Mouse (Mus musculus) kidney, embryonic 14.5 days (tissue): ENCODE results near the gene Trim30a. TPM values are rescaled to one million over a fixed set of nuclear protein-coding genes. Genes with fewer than 3 reads are reported as not detected.
A peak's percentile ranks its signal among the peaks of the same experiment; 100 is the strongest.
"Not testable (repeated sequence)": the region's sequence is repeated elsewhere in the genome, so short reads cannot be mapped to it uniquely, and the experiment has no call there.

Experiments used
- ATAC-seq: fragments of 200-750 bp; cut with Nextera tagmentation; 2 replicates; pipeline ENCODE4 v1.8.0; 2017; ENCODE audit warnings: moderate number of reproducible peaks, mild to moderate bottlenecking, moderate TSS enrichment, moderate library complexity; ENCODE audit not compliant: low FRiP score, low TSS enrichment
- H3K27ac ChIP-seq: fragments of 300-500 bp; sonication (generic); 2 replicates; pipeline ENCODE4 v1.5.1; 2014; ENCODE audit warnings: low read depth, mild to moderate bottlenecking, low read length, moderate library complexity, mixed read lengths
- H3K27me3 ChIP-seq: fragments of 300-500 bp; sonication (generic); 2 replicates; pipeline ENCODE4 v1.6.1; 2014; ENCODE audit warnings: mild to moderate bottlenecking, low read length; ENCODE audit not compliant: control insufficient read depth, insufficient read depth
- H3K36me3 ChIP-seq: fragments of 300-500 bp; sonication (generic); 2 replicates; pipeline ENCODE4 v1.6.1; 2014; ENCODE audit warnings: low read length, mixed read lengths; ENCODE audit not compliant: control insufficient read depth, insufficient read depth
- H3K4me1 ChIP-seq: fragments of 300-500 bp; sonication (generic); 2 replicates; pipeline ENCODE4 v1.6.1; 2014; ENCODE audit warnings: low read length, mixed read lengths; ENCODE audit not compliant: control insufficient read depth, insufficient read depth
- H3K4me2 ChIP-seq: fragments of 300-500 bp; sonication (generic); replicated peaks from 2 replicates; pipeline ENCODE4 v1.6.1; 2014; ENCODE audit warnings: low read depth, mild to moderate bottlenecking, low read length
- H3K4me3 ChIP-seq: fragments of 300-500 bp; sonication (generic); 2 replicates; pipeline ENCODE4 v1.5.1; 2014; ENCODE audit warnings: mild to moderate bottlenecking, low read length
- H3K9ac ChIP-seq: fragments of 300-500 bp; sonication (generic); 2 replicates; pipeline ENCODE4 v1.6.1; 2014; ENCODE audit warnings: low read depth, mild to moderate bottlenecking, low read length, moderate library complexity
- H3K9me3 ChIP-seq: fragments of 300-500 bp; sonication (generic); 2 replicates; pipeline ENCODE4 v1.6.1; 2016; ENCODE audit warnings: low read length; ENCODE audit not compliant: control insufficient read depth
- WGBS: fragments of 180-500 bp; shearing (Covaris S2); extraction: QIAGEN DNeasy Blood & Tissue Kit; methylation state at CpG from one replicate; pipeline ENCODE4 v1.1.7; 2014; 5-methylcytosine and 5-hydroxymethylcytosine counted together
- polyA plus RNA-seq: library from polyadenylated mRNA; unstranded; fragments of >200 nt; fragmentation: Nextera tagmentation; extraction: Ambion mirVana; gene quantifications from 2 replicates; pipeline ENCODE4 v1.2.1, GENCODE M21; 2014

Trim30a gene
- 1.0 and 1.3 TPM in 2 replicates for polyA plus RNA-seq

GRCm38 (mm10) chr7:104465065-104465744 is at the start of gene Trim30a:
Gene Trim30a, minus strand, starts transcription at chr7:104465193.
- Histone ChIP-seq H3K4me3 (no peak within 1 kb of the TSS), H3K9ac (no peak within 1 kb of the TSS), H3K27ac (no peak within 1 kb of the TSS), H3K27me3 (no peaks in the 10 kb centered on the region), H3K4me1 (no peaks in the 10 kb centered on the region), H3K4me2 (no peak within 1 kb of the TSS), H3K9me3 (no peaks in the 10 kb centered on the region), H3K36me3 (no peaks in the 10 kb centered on the region)
- 64% methylated on average over 3 of the region's 3 CpGs for WGBS
- ATAC-seq, result peak; percentile 77; the same call in 1 of the 2 replicates

- H3K27ac ChIP-seq, H3K9me3 ChIP-seq, H3K4me2 ChIP-seq, H3K36me3 ChIP-seq, H3K4me1 ChIP-seq, H3K9ac ChIP-seq, H3K27me3 ChIP-seq, H3K4me3 ChIP-seq, ATAC-seq: not testable (repeated sequence)
Observed at GRCm38 (mm10) chr7:104507421-104508065, 42.5 kb upstream of the Trim30a start, which contains the start of gene Trim30d. Gene Trim30d, minus strand, starts transcription at chr7:104507849.

GRCm38 (mm10) chr7:104501589-104502371 is 36.8 kb upstream of the Trim30a start:
- peak; percentile 97 for ATAC-seq
- Histone ChIP-seq H3K27me3 (no peaks in the 10 kb centered on the region), H3K9me3 (no peaks in the 10 kb centered on the region), H3K36me3 (no peaks in the 10 kb centered on the region), H3K4me1 (no peaks in the 10 kb centered on the region), H3K27ac (no peak overlapping the region), H3K4me3 (peak overlapping the region; percentile 49), H3K9ac (peak overlapping the region; percentile 56; the same call in 1 of the 2 replicates), H3K4me2 (peak overlapping the region; percentile 70)
- WGBS, result 3% methylated on average over 30 of the region's 59 CpGs

GRCm38 (mm10) chr7:104501186-104501585 is 36.2 kb upstream of the Trim30a start:
- ATAC-seq, result 0 out of 2 replicates have a peak, but pooled peaks have one; percentile 16
- H3K4me2 ChIP-seq, H3K27me3 ChIP-seq, H3K27ac ChIP-seq, H3K9me3 ChIP-seq, H3K36me3 ChIP-seq, H3K9ac ChIP-seq, H3K4me3 ChIP-seq, H3K4me1 ChIP-seq: not testable (repeated sequence)
- WGBS, result 57% methylated on average over 5 of the region's 6 CpGs

GRCm38 (mm10) chr7:104499464-104499863 is 34.5 kb upstream of the Trim30a start:
- not testable (repeated sequence) for H3K36me3 ChIP-seq, H3K9me3 ChIP-seq, H3K4me3 ChIP-seq, H3K4me2 ChIP-seq, H3K9ac ChIP-seq, H3K27me3 ChIP-seq, H3K27ac ChIP-seq, H3K4me1 ChIP-seq
- 0 out of 2 replicates have a peak, but pooled peaks have one; percentile 60 for ATAC-seq
- 36% methylated on average over 7 of the region's 8 CpGs for WGBS

GRCm38 (mm10) chr7:104445961-104446645 is 18.9 kb downstream of the Trim30a start:
- WGBS, result 31% methylated on average over 2 of the region's 2 CpGs
- Histone ChIP-seq H3K4me1 (no peaks in the 10 kb centered on the region), H3K4me3 (no peak overlapping the region), H3K36me3 (no peaks in the 10 kb centered on the region), H3K27ac (no peak overlapping the region), H3K9ac (no peak overlapping the region), H3K4me2 (no peak overlapping the region), H3K27me3 (no peaks in the 10 kb centered on the region), H3K9me3 (no peaks in the 10 kb centered on the region)
- no peak for ATAC-seq

GRCm38 (mm10) chr7:104404460-104404950 is 60.5 kb downstream of the Trim30a start:
- Histone ChIP-seq H3K27me3 (no peaks in the 10 kb centered on the region), H3K4me2 (no peak overlapping the region), H3K27ac (no peak overlapping the region), H3K9ac (no peak overlapping the region), H3K9me3 (no peaks in the 10 kb centered on the region), H3K4me1 (no peaks in the 10 kb centered on the region), H3K36me3 (no peaks in the 10 kb centered on the region), H3K4me3 (no peak overlapping the region)
- 98% methylated on average over 3 of the region's 3 CpGs for WGBS
- ATAC-seq, result no peak

- no peaks in the 10 kb centered on the region for H3K36me3 ChIP-seq
- no peaks in the 10 kb centered on the region for H3K9me3 ChIP-seq
- H3K27ac ChIP-seq, result no peak overlapping the region
- no peak overlapping the region for H3K4me3 ChIP-seq
- H3K4me1 ChIP-seq, result no peaks in the 10 kb centered on the region
- no peaks in the 10 kb centered on the region for H3K27me3 ChIP-seq
- no peak overlapping the region for H3K9ac ChIP-seq
- no peak overlapping the region for H3K4me2 ChIP-seq
- ATAC-seq, result no peak
Observed at GRCm38 (mm10) chr7:104401140-104401539, 63.9 kb downstream of the Trim30a start.
